Mouse (Mus musculus): ENCODE measurements around the gene Sh3d19.

DNA sequence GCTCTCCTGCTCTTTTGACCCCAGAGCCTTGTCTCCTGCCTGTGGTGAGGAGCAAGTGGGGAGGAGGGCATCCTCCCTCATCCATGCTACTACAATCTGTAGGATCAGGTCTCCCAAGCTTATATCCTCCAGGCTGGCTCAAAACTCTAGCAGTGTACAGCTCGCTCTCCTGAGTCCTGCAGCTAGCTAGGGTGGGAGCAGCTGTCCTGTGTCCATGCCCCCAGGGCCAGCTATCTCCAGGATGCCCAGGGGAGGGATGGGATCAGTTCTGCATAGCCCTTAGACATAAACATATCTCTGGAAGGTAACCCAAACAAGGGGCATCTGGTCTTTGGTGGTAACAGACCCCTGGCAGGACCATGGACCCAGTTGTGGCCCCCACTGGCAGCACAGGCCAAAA is 11.2 kb upstream of the Sh3d19 start:
- TF ChIP-seq EP300 (IDR thresholded peaks at IDR 0.05; ENCODE audit: low read length) (no peak), CHD1 (IDR thresholded peaks at IDR 0.05; ENCODE audit: low read depth, low read length) (no peak), ETS1 (conservative IDR thresholded peaks at IDR 0.05; ENCODE audit: low read depth, low read length) (no peak), BHLHE40 (IDR thresholded peaks at IDR 0.05; ENCODE audit: low read depth, low read length) (no peak), CTCF (conservative IDR thresholded peaks at IDR 0.05 in 1 of 2, IDR thresholded peaks at IDR 0.05 in 1 of 2; ENCODE audit: low read depth in 2 of 2, low read length in 2 of 2) (no peak)
